Mouse (Mus musculus) neural tube, embryonic 11.5 days (tissue): Measurements from ENCODE around the gene Olfr1212. TPM values are rescaled to one million over a fixed set of nuclear protein-coding genes. Genes with fewer than 3 reads are reported as not detected.

ENCODE experiments used
- ATAC-seq: fragments of 200-750 bp; cut with Nextera tagmentation; 2 replicates; pipeline ENCODE4 v1.8.0; 2017; ENCODE audit warnings: moderate number of reproducible peaks, mild to moderate bottlenecking, moderate TSS enrichment, moderate library complexity; ENCODE audit not compliant: insufficient read depth, low FRiP score, low TSS enrichment
- DNase-seq: peaks from one replicate; pipeline ENCODE4 v3.0.0-alpha.2; 2015; ENCODE audit warnings: low spot score
- H3K27ac ChIP-seq: fragments of 300-500 bp; sonication (generic); 2 replicates; pipeline ENCODE4 v1.5.1; 2014; ENCODE audit warnings: low read depth, mild to moderate bottlenecking, low read length
- H3K27me3 ChIP-seq: fragments of 300-500 bp; sonication (generic); 2 replicates; pipeline ENCODE4 v1.6.1; 2014; ENCODE audit warnings: mild to moderate bottlenecking, low read length, mixed read lengths; ENCODE audit not compliant: control insufficient read depth, insufficient read depth
- H3K36me3 ChIP-seq: fragments of 300-500 bp; sonication (generic); 2 replicates; pipeline ENCODE4 v1.6.1; 2014; ENCODE audit warnings: mild to moderate bottlenecking, low read length, moderate library complexity, mixed read lengths; ENCODE audit not compliant: control insufficient read depth, insufficient read depth
- H3K4me1 ChIP-seq: fragments of 300-500 bp; sonication (generic); 2 replicates; pipeline ENCODE4 v1.6.1; 2014; ENCODE audit warnings: low read length, mixed read lengths; ENCODE audit not compliant: control insufficient read depth, insufficient read depth
- H3K4me2 ChIP-seq: fragments of 300-500 bp; sonication (generic); 2 replicates; pipeline ENCODE4 v1.6.1; 2014; ENCODE audit warnings: low read depth, mild to moderate bottlenecking, moderate library complexity
- H3K4me3 ChIP-seq: fragments of 300-500 bp; sonication (generic); 2 replicates; pipeline ENCODE4 v1.5.1; 2014; ENCODE audit warnings: low read depth, low read length
- H3K9ac ChIP-seq: fragments of 300-500 bp; sonication (generic); 2 replicates; pipeline ENCODE4 v1.6.1; 2014; ENCODE audit warnings: mild to moderate bottlenecking, low read length
- H3K9me3 ChIP-seq: fragments of 300-500 bp; sonication (generic); 2 replicates; pipeline ENCODE4 v1.6.1; 2016; ENCODE audit warnings: low read length; ENCODE audit not compliant: control insufficient read depth
- WGBS: fragments of 180-500 bp; shearing (Covaris S2); extraction: QIAGEN DNeasy Blood & Tissue Kit; methylation state at CpG from one replicate; pipeline ENCODE4 v1.1.7; 2014; 5-methylcytosine and 5-hydroxymethylcytosine counted together
- polyA plus RNA-seq: library from polyadenylated mRNA; unstranded; fragments of >200 nt; fragmentation: Nextera tagmentation; extraction: Ambion mirVana; gene quantifications from 2 replicates; pipeline ENCODE4 v1.2.1, GENCODE M21; 2014

Gene Olfr1212
- not detected in 2 replicates for polyA plus RNA-seq

DNA sequence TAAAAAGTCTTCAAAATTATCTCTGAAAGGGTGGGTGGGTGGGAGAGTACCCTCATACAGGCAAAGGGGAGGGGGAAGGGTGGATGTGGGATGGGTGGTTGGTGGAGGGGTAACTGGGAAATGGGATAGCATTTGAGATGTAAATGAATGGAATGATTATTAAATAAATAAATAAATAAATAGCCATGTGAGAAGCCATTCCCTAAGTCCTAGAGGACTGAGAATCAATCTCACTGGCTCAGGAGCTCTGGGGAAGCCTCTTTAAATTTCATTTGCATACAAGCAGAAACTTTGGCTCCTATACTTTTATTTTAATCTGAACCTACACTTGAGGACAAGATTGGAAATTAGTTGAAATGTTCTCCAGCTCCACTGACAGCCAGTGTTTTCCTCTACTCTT is at the start of gene Olfr1212:
TSS of gene Olfr1212 (plus strand) at position 301 of the 400 bp plus-strand sequence.
- H3K4me2 ChIP-seq = no peak within 1 kb of the TSS
- no peaks in the 10 kb centered on the region for H3K4me1 ChIP-seq
- H3K36me3 ChIP-seq = no peaks in the 10 kb centered on the region
- H3K27me3 ChIP-seq = no peaks in the 10 kb centered on the region
- no peak for ATAC-seq
- no peak within 1 kb of the TSS for H3K9ac ChIP-seq
- H3K9me3 ChIP-seq = no peaks in the 10 kb centered on the region
- DNase-seq = no peak
- H3K27ac ChIP-seq = no peak within 1 kb of the TSS
- no peak within 1 kb of the TSS for H3K4me3 ChIP-seq

DNA sequence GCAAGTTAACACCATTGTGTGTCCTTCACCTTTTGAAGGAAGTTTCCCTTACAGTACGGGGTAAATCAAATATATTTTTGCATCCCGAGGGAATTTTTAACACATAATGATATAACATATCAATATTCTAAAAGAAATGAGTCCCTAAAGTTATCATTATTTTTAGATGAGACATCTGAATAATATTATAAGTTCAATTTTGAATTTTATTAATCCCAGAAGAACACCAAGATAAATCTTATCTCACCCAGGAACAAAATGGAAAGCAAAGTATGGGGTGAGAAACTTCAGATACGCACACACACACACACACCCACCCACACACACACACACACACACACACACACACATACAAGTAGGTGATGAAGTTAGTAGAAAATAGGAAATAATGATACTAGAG is 38.7 kb upstream of the Olfr1212 start, which contains the start of gene Olfr1209:
TSS of gene Olfr1209 (minus strand) at position 101 of the 400 bp plus-strand sequence.
- no peak within 1 kb of the TSS for H3K27ac ChIP-seq
- H3K4me2 ChIP-seq = no peak within 1 kb of the TSS
- ATAC-seq (no peak), DNase-seq (no peak)
- no peaks in the 10 kb centered on the region for H3K36me3 ChIP-seq
- H3K9me3 ChIP-seq = no peaks in the 10 kb centered on the region
- no peaks in the 10 kb centered on the region for H3K4me1 ChIP-seq
- H3K4me3 ChIP-seq = no peak within 1 kb of the TSS
- no peak within 1 kb of the TSS for H3K9ac ChIP-seq
- no peaks in the 10 kb centered on the region for H3K27me3 ChIP-seq
- 94% methylated on average over 3 of the region's 3 CpGs for WGBS

DNA sequence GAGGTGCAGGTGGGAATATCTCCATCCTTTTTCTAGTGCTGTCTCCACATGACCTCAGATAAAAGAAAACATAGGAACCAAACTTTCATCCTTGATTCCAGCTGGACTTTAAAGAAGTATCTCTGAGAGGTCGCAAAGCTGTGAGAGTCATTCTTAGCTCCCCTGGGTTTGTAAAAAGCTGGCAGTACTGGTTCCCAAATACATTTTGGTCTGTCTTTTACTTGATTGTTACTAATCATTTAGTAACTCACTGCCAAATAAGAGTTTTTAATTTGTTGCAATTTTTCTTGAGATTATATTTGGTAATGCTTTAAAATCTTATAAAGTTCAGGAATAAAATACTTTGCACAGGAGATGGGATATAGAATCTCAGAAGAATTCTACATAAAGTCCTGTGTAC is 15.8 kb upstream of the Olfr1212 start, which contains the start of gene Olfr1211:
TSS of gene Olfr1211 (minus strand) at position 101 of the 400 bp plus-strand sequence.
- H3K4me1 ChIP-seq = no peaks in the 10 kb centered on the region
- H3K27ac ChIP-seq = no peak within 1 kb of the TSS
- no peak within 1 kb of the TSS for H3K4me3 ChIP-seq
- H3K27me3 ChIP-seq = no peaks in the 10 kb centered on the region
- 93% methylated on average over 1 of the region's 1 CpGs for WGBS
- DNase-seq (no peak), ATAC-seq (no peak)
- no peaks in the 10 kb centered on the region for H3K9me3 ChIP-seq
- no peak within 1 kb of the TSS for H3K9ac ChIP-seq
- H3K4me2 ChIP-seq = no peak within 1 kb of the TSS
- no peaks in the 10 kb centered on the region for H3K36me3 ChIP-seq

DNA sequence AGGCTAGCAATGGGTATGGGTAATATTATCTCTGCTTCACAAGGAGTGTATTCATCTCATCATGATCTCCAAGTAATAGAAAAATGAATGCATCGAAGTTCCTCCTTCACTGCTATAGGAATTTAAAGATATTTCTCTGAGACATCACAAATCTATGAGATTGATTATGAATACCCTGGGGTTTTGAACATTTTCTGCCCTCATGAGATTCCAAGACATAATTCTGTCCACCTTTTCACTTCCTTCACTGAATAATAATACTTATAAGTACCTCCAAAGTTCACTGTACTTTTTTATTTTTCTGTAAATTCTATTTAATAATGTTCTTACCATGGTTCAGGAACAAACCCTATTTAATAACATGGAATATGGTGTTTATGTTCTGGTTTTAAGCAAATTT is 26.4 kb downstream of the Olfr1212 start, which contains the start of gene Gm13762:
TSS of gene Gm13762 (minus strand) at position 101 of the 400 bp plus-strand sequence.
- ATAC-seq (no peak), DNase-seq (no peak)
- Histone ChIP-seq H3K4me3 (no peak within 1 kb of the TSS), H3K9ac (no peak within 1 kb of the TSS), H3K27me3 (no peaks in the 10 kb centered on the region), H3K36me3 (no peaks in the 10 kb centered on the region), H3K27ac (no peak within 1 kb of the TSS), H3K4me1 (no peaks in the 10 kb centered on the region), H3K4me2 (no peak within 1 kb of the TSS), H3K9me3 (no peaks in the 10 kb centered on the region)
- 79% methylated on average over 1 of the region's 1 CpGs for WGBS

DNA sequence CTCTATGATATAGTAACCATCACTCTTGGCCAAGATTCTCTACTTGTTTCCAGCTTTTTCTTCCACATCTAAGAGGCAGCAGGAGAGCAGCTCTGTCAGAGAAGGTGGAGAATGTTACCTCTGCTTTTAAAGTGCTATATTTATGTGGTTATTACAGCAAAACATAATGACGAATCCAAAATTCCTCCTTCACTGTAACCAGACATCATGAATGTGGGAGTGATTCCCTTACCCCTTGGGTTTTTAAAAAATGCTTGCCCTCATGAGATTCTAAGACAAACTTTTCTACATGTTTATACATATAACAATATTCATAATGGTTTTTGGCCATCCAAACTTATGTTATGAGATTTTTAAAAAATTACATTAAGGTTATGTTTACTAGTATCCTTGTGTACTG is 38.8 kb downstream of the Olfr1212 start, which contains the start of gene Olfr1214:
TSS of gene Olfr1214 (minus strand) at position 101 of the 400 bp plus-strand sequence.
- Histone ChIP-seq H3K9me3 (no peaks in the 10 kb centered on the region), H3K27ac (no peak within 1 kb of the TSS), H3K27me3 (no peaks in the 10 kb centered on the region), H3K4me2 (no peak within 1 kb of the TSS), H3K9ac (no peak within 1 kb of the TSS), H3K4me1 (no peaks in the 10 kb centered on the region), H3K4me3 (no peak within 1 kb of the TSS), H3K36me3 (no peaks in the 10 kb centered on the region)
- 86% methylated on average over 1 of the region's 1 CpGs for WGBS
- DNase-seq (no peak), ATAC-seq (no peak)

DNA sequence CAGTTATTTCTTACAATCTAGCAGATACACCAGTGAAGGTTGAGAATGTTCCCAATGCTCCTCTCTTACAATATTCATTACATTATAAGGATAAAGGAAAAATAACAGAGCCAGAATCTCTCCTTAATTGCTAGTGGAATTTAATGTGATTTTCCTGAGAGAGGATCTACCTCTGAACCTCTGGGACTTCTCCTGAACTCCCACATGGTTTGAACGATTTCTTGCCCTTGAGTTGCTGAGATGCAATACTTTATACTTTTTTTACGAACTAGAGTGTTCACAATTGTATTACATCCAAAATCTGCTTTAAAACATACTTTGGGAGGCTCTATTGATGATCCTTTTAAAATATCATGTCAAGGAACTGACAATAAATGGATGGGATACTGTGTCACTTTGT is 53.1 kb downstream of the Olfr1212 start, which contains the start of gene Olfr1215:
TSS of gene Olfr1215 (minus strand) at position 101 of the 400 bp plus-strand sequence.
- no peaks in the 10 kb centered on the region for H3K27me3 ChIP-seq
- no peaks in the 10 kb centered on the region for H3K4me1 ChIP-seq
- ATAC-seq (no peak), DNase-seq (no peak)
- no peaks in the 10 kb centered on the region for H3K36me3 ChIP-seq
- H3K4me3 ChIP-seq = no peak within 1 kb of the TSS
- H3K9me3 ChIP-seq = no peaks in the 10 kb centered on the region
- WGBS = 76% methylated on average over 2 of the region's 2 CpGs
- H3K9ac ChIP-seq = no peak within 1 kb of the TSS
- no peak within 1 kb of the TSS for H3K27ac ChIP-seq
- H3K4me2 ChIP-seq = no peak within 1 kb of the TSS

Other genes starting within 250 kb of the Olfr1212 start
- not detected in 2 replicates for gene Olfr1196, start 249.4 kb upstream of the Olfr1212 start, polyA plus RNA-seq
- gene Olfr1197, start 221.6 kb upstream of the Olfr1212 start, polyA plus RNA-seq = not detected in 2 replicates
- gene Olfr1198, start 202.6 kb upstream of the Olfr1212 start, polyA plus RNA-seq = not detected in 2 replicates
- gene Olfr1199, start 193.5 kb upstream of the Olfr1212 start, polyA plus RNA-seq = not detected in 2 replicates
- gene Olfr1200, start 183.5 kb upstream of the Olfr1212 start, polyA plus RNA-seq = not detected in 2 replicates
- not detected in 2 replicates for gene Olfr1201, start 160.9 kb upstream of the Olfr1212 start, polyA plus RNA-seq
- not detected in 2 replicates for gene Olfr1202, start 139.5 kb upstream of the Olfr1212 start, polyA plus RNA-seq
- gene Olfr1205, start 124.2 kb upstream of the Olfr1212 start, polyA plus RNA-seq = not detected in 2 replicates
- not detected in 2 replicates for gene Olfr1204, start 104.7 kb upstream of the Olfr1212 start, polyA plus RNA-seq
- not detected in 2 replicates for gene Olfr1206, start 90.7 kb upstream of the Olfr1212 start, polyA plus RNA-seq
- not detected in 2 replicates for gene Olfr1208, start 51.7 kb upstream of the Olfr1212 start, polyA plus RNA-seq
- gene Olfr1209, start 38.8 kb upstream of the Olfr1212 start, polyA plus RNA-seq = not detected in 2 replicates
- gene Olfr1211, start 15.9 kb upstream of the Olfr1212 start, polyA plus RNA-seq = not detected in 2 replicates
- gene Gm13762, start 26.3 kb downstream of the Olfr1212 start, polyA plus RNA-seq = not detected in 2 replicates
- gene Olfr1214, start 38.7 kb downstream of the Olfr1212 start, polyA plus RNA-seq = not detected in 2 replicates
- gene Olfr1215, start 53.0 kb downstream of the Olfr1212 start, polyA plus RNA-seq = not detected in 2 replicates
- gene Olfr1216, start 64.4 kb downstream of the Olfr1212 start, polyA plus RNA-seq = not detected in 2 replicates
- not detected in 2 replicates for gene Olfr1217, start 78.1 kb downstream of the Olfr1212 start, polyA plus RNA-seq
- not detected in 2 replicates for gene Olfr1218, start 107.2 kb downstream of the Olfr1212 start, polyA plus RNA-seq
- not detected in 2 replicates for gene Olfr1219, start 129.5 kb downstream of the Olfr1212 start, polyA plus RNA-seq
- not detected in 2 replicates for gene Olfr1220, start 152.9 kb downstream of the Olfr1212 start, polyA plus RNA-seq
- not detected in 2 replicates for gene Olfr1221, start 163.3 kb downstream of the Olfr1212 start, polyA plus RNA-seq
- gene Olfr1222, start 179.1 kb downstream of the Olfr1212 start, polyA plus RNA-seq = not detected in 2 replicates
- gene Olfr1223, start 197.6 kb downstream of the Olfr1212 start, polyA plus RNA-seq = not detected in 2 replicates
- gene Olfr1224-ps1, start 210.1 kb downstream of the Olfr1212 start, polyA plus RNA-seq = not detected in 2 replicates
- not detected in 2 replicates for gene Olfr1225, start 220.7 kb downstream of the Olfr1212 start, polyA plus RNA-seq
- gene Olfr1226, start 246.1 kb downstream of the Olfr1212 start, polyA plus RNA-seq = not detected in 2 replicates